Mouse (Mus musculus) erythroblast, embryonic 14.5 days (primary cell): ENCODE measurements around the gene Mab21l2.

Experiments
- GATA1 ChIP-seq: IDR thresholded peaks from 2 replicates; pipeline ENCODE4 v1.6.1; 2012; ENCODE audit warnings: low read length, inconsistent platforms, mixed read lengths
- TAL1 ChIP-seq: IDR thresholded peaks from 3 replicates; pipeline ENCODE4 v1.6.1; 2012; ENCODE audit warnings: low read length, inconsistent platforms, mixed read lengths

- TF ChIP-seq GATA1 (no peak), TAL1 (no peak)
These were observed 29.8 kb downstream of the Mab21l2 start for GRCm38 (mm10) chr3:86518506-86519109.
